8 mouse cellular contexts compared by ENCODE assay signal in the genomic region with DNA sequence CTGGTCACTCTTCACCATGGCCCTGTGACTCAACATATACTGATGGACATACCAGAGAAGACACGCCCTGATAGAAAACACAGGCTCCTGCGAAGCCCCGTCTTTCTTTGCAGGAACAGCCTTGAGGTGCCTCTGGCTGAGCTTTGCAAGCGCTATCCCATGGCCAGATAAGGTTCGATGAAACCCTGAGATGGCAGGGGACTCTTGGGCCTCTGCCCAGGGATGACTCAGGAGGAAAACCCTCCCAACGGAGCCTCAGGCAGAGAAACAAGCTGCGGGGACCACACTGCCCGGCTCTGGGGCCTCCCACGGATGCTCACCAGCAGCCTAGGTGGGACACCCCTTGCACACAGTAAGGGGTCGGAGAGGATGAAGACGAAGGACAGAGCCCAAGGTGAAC.
DNase-seq lines count a peak whose midpoint lies in the region; ATAC-seq and TF ChIP-seq lines count a peak whose summit lies in the region.

No protein-coding gene starts in this region.

- in situ Hi-C loops in Patski (cut with MboI; ENCODE audit: low pct_unique_long_range_greater_than_20kb), result no loop called here

- DNase-seq in kidney, adult 18-20 months, result peak; percentile 25
- DNase-seq in kidney, adult 11 months, result no peak
- DNase-seq in Patski (ENCODE audit: low read depth, low spot score), result peak; percentile 68
- DNase-seq in cerebellum, postnatal 36 days, result peak; percentile 61 to 70
- DNase-seq in lung, postnatal 36 days, result peak; percentile 35
- DNase-seq in adipocyte (ENCODE audit: low spot score), result no peak
- no peak for DNase-seq in retina, embryonic 14.5 days (ENCODE audit: low spot score)
- DNase-seq in embryo, embryonic 10 days (ENCODE audit: low spot score), result no peak

- H3K27me3 ChIP-seq in Patski, result no peaks in the 10 kb centered on the region

- ATAC-seq in Patski, result peak; percentile 60

- no peak for TF ChIP-seq CTCF in Patski (IDR thresholded peaks at IDR 0.05)

- POLR2A ChIA-PET in Patski (lab: Charles Lee), result no interaction called here

- CTCF ChIA-PET in Patski (lab: Charles Lee), result interaction anchor here (0.8 to 1.7 kb wide), 7 partner anchors 10 to 626 kb away, joined by 3 to 5 read pairs (median 3); no protein-coding TSS in a partner anchor

Comparison
In these comparisons a context has a peak if more than half of its experiments do, and no peak if none do; other contexts are left out.
1. DNase-seq: peak in kidney, adult 18-20 months (single experiment), Patski (single experiment), cerebellum, postnatal 36 days (2 of 2) and lung, postnatal 36 days (single experiment); none in kidney, adult 11 months (single experiment), adipocyte (single experiment), retina, embryonic 14.5 days (single experiment) and embryo, embryonic 10 days (single experiment).